Mouse (Mus musculus) heart, embryonic 11.5 days (tissue): ENCODE results near the gene Col4a1. TPM values are rescaled to one million over a fixed set of nuclear protein-coding genes. Genes with fewer than 3 reads are reported as not detected.

Experiments
- ATAC-seq: fragments of 200-750 bp; cut with Nextera tagmentation; replicated peaks from 2 replicates; pipeline ENCODE4 v1.8.0; 2017; ENCODE audit warnings: moderate library complexity; ENCODE audit not compliant: insufficient number of reproducible peaks, low FRiP score, low TSS enrichment
- H3K27ac ChIP-seq: fragments of 300-500 bp; sonication (generic); 2 replicates; pipeline ENCODE4 v1.5.1; 2014; ENCODE audit warnings: mild to moderate bottlenecking, low read depth, low read length
- H3K27me3 ChIP-seq: fragments of 300-500 bp; sonication (generic); 2 replicates; pipeline ENCODE4 v1.6.1; 2014; ENCODE audit warnings: mild to moderate bottlenecking, low read length, mixed read lengths; ENCODE audit not compliant: control insufficient read depth, insufficient read depth
- H3K36me3 ChIP-seq: fragments of 300-500 bp; sonication (generic); 2 replicates; pipeline ENCODE4 v1.6.1; 2014; ENCODE audit warnings: mild to moderate bottlenecking, low read length, moderate library complexity, mixed read lengths; ENCODE audit not compliant: control insufficient read depth, insufficient read depth
- H3K4me1 ChIP-seq: fragments of 300-500 bp; sonication (generic); 2 replicates; pipeline ENCODE4 v1.6.1; 2014; ENCODE audit warnings: low read length; ENCODE audit not compliant: control insufficient read depth, insufficient read depth
- H3K4me2 ChIP-seq: fragments of 300-500 bp; sonication (generic); 2 replicates; pipeline ENCODE4 v1.6.1; 2014; ENCODE audit warnings: mild to moderate bottlenecking, moderate library complexity
- H3K4me3 ChIP-seq: fragments of 300-500 bp; sonication (generic); 2 replicates; pipeline ENCODE4 v1.5.1; 2014; ENCODE audit warnings: low read depth, low read length
- H3K9ac ChIP-seq: fragments of 300-500 bp; sonication (generic); 2 replicates; pipeline ENCODE4 v1.6.1; 2014; ENCODE audit warnings: mild to moderate bottlenecking, low read depth, low read length, moderate library complexity
- H3K9me3 ChIP-seq: fragments of 300-500 bp; sonication (generic); replicated peaks from 2 replicates; pipeline ENCODE4 v1.6.1; 2016; ENCODE audit warnings: low read length; ENCODE audit not compliant: control insufficient read depth
- WGBS: fragments of 180-500 bp; shearing (Covaris S2); extraction: QIAGEN DNeasy Blood & Tissue Kit; methylation state at CpG from one replicate; pipeline ENCODE4 v1.1.7; 2014; ENCODE audit not compliant: insufficient replicate concordance; 5-methylcytosine and 5-hydroxymethylcytosine counted together
- polyA plus RNA-seq: library from polyadenylated mRNA; unstranded; fragments of >200 nt; fragmentation: Nextera tagmentation; extraction: Ambion mirVana; gene quantifications from 2 replicates; pipeline ENCODE4 v1.2.1, GENCODE M21; 2014

The Col4a1 gene
- polyA plus RNA-seq, 1 experiment from 2014 or later, result 150 TPM

DNA sequence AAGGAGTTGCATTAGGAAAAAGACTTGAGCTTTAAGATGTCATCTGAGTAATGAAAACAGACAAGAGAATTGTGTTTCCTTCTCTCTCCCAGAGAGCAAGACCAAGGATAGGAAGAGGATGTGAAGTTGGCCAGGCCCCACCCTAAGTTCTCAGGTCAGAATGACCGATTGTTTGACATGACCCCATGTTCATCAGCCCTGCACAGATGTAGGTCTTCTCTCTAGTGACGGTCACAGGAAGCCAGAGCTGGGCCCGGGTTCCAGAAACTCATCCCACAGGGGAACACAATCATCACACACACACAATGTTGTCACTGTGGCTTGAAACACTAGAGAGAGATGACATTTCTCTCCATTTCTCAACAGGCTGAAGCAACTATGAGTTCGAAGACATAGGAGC lies 27.2 kb downstream of the Col4a1 start:
- WGBS, result 67% methylated on average over 4 of the region's 4 CpGs
- H3K4me2 ChIP-seq, result no peak overlapping the region
- peaks cover 32% of the 10 kb centered on the region for H3K4me1 ChIP-seq
- H3K36me3 ChIP-seq, result no peaks in the 10 kb centered on the region
- no peak overlapping the region for H3K4me3 ChIP-seq
- no peaks in the 10 kb centered on the region for H3K9me3 ChIP-seq
- no peak overlapping the region for H3K27ac ChIP-seq
- no peak overlapping the region for H3K9ac ChIP-seq
- H3K27me3 ChIP-seq, result no peaks in the 10 kb centered on the region
- ATAC-seq, result no peak

DNA sequence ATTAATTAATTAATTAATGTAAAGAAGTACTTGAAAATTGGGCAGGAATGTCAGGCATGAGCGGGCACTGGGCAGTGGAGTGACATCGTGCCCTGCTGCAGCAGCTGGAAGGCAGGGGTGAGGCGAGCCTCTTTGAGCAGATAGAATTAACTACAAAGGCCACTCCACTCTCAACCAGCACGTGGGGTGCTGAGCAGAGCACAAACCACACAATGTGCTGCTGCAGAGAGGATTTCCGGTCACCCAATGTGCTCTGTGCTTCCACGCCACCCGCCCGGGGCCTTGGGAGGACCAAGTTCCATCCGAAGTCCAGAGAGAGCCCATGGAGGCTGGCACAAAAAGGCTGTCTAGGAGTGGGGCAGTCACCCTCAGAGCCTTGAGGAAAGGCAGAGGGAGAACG lies 29.4 kb downstream of the Col4a1 start:
- no peak overlapping the region for H3K4me2 ChIP-seq
- 56% methylated on average over 10 of the region's 10 CpGs for WGBS
- H3K36me3 ChIP-seq, result no peaks in the 10 kb centered on the region
- H3K4me3 ChIP-seq, result no peak overlapping the region
- no peaks in the 10 kb centered on the region for H3K9me3 ChIP-seq
- no peak overlapping the region for H3K27ac ChIP-seq
- ATAC-seq, result no peak
- H3K9ac ChIP-seq, result no peak overlapping the region
- peaks cover 45% of the 10 kb centered on the region for H3K4me1 ChIP-seq
- no peaks in the 10 kb centered on the region for H3K27me3 ChIP-seq

GRCm38 (mm10) chr8:11282696-11283095 lies 29.9 kb downstream of the Col4a1 start:
- Histone ChIP-seq H3K4me1 (peaks cover 50% of the 10 kb centered on the region), H3K9ac (no peak overlapping the region), H3K27ac (no peak overlapping the region), H3K9me3 (no peaks in the 10 kb centered on the region), H3K27me3 (no peaks in the 10 kb centered on the region), H3K36me3 (no peaks in the 10 kb centered on the region), H3K4me3 (no peak overlapping the region), H3K4me2 (no peak overlapping the region)
- no peak for ATAC-seq
- 80% methylated on average over 7 of the region's 7 CpGs for WGBS

GRCm38 (mm10) chr8:11282139-11282538 lies 30.5 kb downstream of the Col4a1 start:
- Histone ChIP-seq H3K4me1 (peaks cover 52% of the 10 kb centered on the region), H3K27me3 (no peaks in the 10 kb centered on the region), H3K36me3 (no peaks in the 10 kb centered on the region), H3K4me2 (no peak overlapping the region), H3K9me3 (no peaks in the 10 kb centered on the region), H3K9ac (no peak overlapping the region), H3K4me3 (no peak overlapping the region), H3K27ac (no peak overlapping the region)
- no peak for ATAC-seq
- 79% methylated on average over 10 of the region's 10 CpGs for WGBS

DNA sequence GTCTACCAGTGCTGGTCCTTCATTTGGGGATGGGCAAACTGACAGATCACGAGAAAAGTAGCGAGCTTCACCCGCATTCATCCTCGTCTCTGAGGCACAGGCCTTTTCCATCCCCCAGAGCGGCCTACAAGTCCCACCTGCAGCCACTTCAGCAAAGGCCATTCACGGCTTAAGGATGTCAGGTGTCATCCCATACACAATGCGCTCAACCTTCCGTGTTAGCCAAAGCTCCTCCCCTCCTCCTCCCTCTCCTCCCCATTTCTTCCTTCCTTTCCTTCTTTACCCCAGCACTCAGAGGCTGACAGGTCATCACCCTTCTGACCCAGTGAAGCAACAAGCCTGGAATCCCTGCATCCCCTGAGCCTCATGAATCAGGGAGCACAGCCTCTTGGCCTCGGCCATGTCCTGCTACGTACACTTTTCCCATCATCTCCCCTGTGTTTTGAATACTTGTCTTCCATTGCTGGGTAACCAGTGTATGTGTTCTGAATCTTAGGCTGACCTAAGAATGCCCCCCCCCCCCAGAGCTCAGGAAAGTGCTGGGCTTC lies 31.8 kb downstream of the Col4a1 start:
- no peak overlapping the region for H3K4me3 ChIP-seq
- H3K27me3 ChIP-seq, result no peaks in the 10 kb centered on the region
- no peaks in the 10 kb centered on the region for H3K9me3 ChIP-seq
- no peak for ATAC-seq
- H3K9ac ChIP-seq, result no peak overlapping the region
- no peaks in the 10 kb centered on the region for H3K36me3 ChIP-seq
- 72% methylated on average over 10 of the region's 10 CpGs for WGBS
- H3K27ac ChIP-seq, result no peak overlapping the region
- no peak overlapping the region for H3K4me2 ChIP-seq
- peaks cover 56% of the 10 kb centered on the region for H3K4me1 ChIP-seq

- H3K9me3 ChIP-seq, result no peaks in the 10 kb centered on the region
- H3K4me2 ChIP-seq, result peak overlapping the region; percentile 40
- H3K4me3 ChIP-seq, result no peak overlapping the region
- no peaks in the 10 kb centered on the region for H3K36me3 ChIP-seq
- WGBS, result 48% methylated on average over 20 of the region's 20 CpGs
- H3K9ac ChIP-seq, result no peak overlapping the region
- peaks cover 68% of the 10 kb centered on the region for H3K4me1 ChIP-seq
- no peaks in the 10 kb centered on the region for H3K27me3 ChIP-seq
- ATAC-seq, result peak; percentile 40; the same call in 1 of the 2 replicates
- H3K27ac ChIP-seq, result peak overlapping the region; percentile 66
Observed at GRCm38 (mm10) chr8:11279296-11279826, 33.3 kb downstream of the Col4a1 start.

- H3K4me2 ChIP-seq, result no peak overlapping the region
- no peak overlapping the region for H3K9ac ChIP-seq
- 59% methylated on average over 4 of the region's 4 CpGs for WGBS
Observed at GRCm38 (mm10) chr8:11278101-11278611, 34.5 kb downstream of the Col4a1 start.

DNA sequence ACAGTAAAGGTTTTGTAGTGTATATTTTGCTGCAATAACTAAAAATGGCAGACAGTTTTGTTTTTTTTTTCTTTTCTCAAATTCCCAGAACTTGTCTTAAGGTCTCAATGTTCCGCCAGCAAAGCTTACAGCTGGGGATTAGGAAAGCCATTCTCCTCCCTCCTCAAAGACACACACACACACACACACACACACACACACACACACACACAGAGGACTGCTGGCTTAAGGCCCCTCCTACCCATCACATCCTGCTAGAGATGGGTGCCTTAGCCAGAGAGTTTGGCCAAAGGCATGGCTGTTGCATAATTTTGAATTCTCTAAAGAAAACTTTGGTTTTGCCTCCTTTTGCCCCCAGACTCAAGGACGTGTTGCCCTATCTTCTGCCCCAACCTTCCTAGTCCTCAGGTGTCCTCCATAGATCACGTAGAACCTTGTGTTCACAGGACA lies 35.0 kb downstream of the Col4a1 start:
- no peaks in the 10 kb centered on the region for H3K9me3 ChIP-seq
- H3K27ac ChIP-seq, result 0 out of 2 replicates have a peak overlapping the region, but pooled peaks have one; percentile 43
- no peak for ATAC-seq
- no peak overlapping the region for H3K4me2 ChIP-seq
- WGBS, result 82% methylated on average over 3 of the region's 3 CpGs
- no peaks in the 10 kb centered on the region for H3K36me3 ChIP-seq
- H3K27me3 ChIP-seq, result no peaks in the 10 kb centered on the region
- peaks cover 61% of the 10 kb centered on the region for H3K4me1 ChIP-seq
- H3K9ac ChIP-seq, result no peak overlapping the region
- no peak overlapping the region for H3K4me3 ChIP-seq

More at GRCm38 (mm10) chr8:11278101-11278611, 34.5 kb downstream of the Col4a1 start:
- Histone ChIP-seq H3K9me3 (no peaks in the 10 kb centered on the region), H3K36me3 (no peaks in the 10 kb centered on the region), H3K4me1 (peaks cover 63% of the 10 kb centered on the region), H3K27me3 (no peaks in the 10 kb centered on the region), H3K4me3 (no peak overlapping the region), H3K27ac (peak overlapping the region; percentile 43)
- no peak for ATAC-seq

DNA sequence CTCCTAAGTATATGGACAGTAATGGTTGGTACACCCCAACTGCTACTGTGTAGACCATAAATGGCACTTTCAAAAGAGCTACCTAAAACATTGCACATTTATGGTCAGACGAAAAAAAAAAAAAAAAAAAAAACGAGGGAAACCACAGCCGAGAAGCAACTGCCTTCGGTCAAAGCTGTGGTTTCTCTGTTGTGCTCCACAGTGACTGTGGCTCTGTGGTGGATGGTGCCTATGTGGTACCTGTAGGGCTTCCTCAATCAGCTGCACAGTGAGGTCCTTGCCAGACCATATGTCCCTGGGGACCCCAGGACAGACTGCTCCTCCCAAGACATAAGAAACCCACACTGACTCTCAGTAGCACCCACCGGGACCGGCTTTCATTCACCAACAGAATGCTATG lies 36.3 kb downstream of the Col4a1 start:
- H3K27ac ChIP-seq, result no peak overlapping the region
- H3K27me3 ChIP-seq, result no peaks in the 10 kb centered on the region
- H3K9ac ChIP-seq, result no peak overlapping the region
- peaks cover 63% of the 10 kb centered on the region for H3K4me1 ChIP-seq
- H3K4me3 ChIP-seq, result no peak overlapping the region
- no peak for ATAC-seq
- no peaks in the 10 kb centered on the region for H3K9me3 ChIP-seq
- no peaks in the 10 kb centered on the region for H3K36me3 ChIP-seq
- no peak overlapping the region for H3K4me2 ChIP-seq
- WGBS, result 78% methylated on average over 6 of the region's 6 CpGs
